Mouse (Mus musculus) T-helper 17 cell (primary cell): Measurements from ENCODE around the gene Rerg.

Experiments
- in situ Hi-C, 2 experiments: fragments of 300-600 bp; cut with MboI, MseI; formaldehyde crosslinking; loops; 1 replicate in 1 of 2; 2 replicates in 1 of 2; pipeline ENCODE4 v1.15.1; 2025; ENCODE audit warnings: high pct_unique_total_duplicates in 2 of 2

The Rerg gene

GRCm38 (mm10) chr6:137170226-137170625 is at the start of gene Rerg:
Rerg (minus strand) TSS chr6:137170497.
- in situ Hi-C loops, result loop anchor here (5.0 kb wide), 2 partner anchors 73 to 118 kb away; no protein-coding TSS in a partner anchor

DNA sequence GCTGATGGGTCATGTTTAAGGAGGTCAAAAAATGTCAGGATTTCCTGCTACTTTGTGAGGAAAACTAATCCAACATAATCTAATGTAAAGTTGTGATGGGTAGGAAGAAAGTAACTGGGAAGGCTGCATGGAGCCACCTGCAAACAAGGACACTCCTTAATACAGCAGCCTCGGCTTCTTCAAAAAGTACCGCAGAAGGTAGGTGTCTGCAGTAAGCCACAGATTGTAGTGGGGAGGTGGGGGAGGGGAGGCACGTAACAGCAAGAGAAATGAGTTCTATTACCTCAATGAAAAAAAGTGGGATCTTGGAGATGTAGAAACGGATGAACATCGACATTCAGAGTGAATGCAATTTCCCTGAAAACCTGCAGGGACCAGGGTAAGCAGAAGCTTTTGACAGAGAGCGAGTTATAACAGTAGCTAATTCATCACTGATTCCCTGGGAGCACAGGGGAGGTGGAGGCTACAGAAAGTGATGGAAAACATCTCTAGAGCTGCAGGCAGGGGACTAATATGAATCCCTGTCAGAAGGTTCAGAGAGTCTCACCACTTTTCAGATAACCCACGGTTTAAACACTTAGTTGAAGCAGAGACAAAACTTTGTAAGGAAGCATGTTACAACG is 47.7 kb upstream of the Rerg start:
- in situ Hi-C loops, result no loop called here

GRCm38 (mm10) chr6:137211441-137211840 is 41.1 kb upstream of the Rerg start:
- in situ Hi-C loops, result no loop called here

DNA sequence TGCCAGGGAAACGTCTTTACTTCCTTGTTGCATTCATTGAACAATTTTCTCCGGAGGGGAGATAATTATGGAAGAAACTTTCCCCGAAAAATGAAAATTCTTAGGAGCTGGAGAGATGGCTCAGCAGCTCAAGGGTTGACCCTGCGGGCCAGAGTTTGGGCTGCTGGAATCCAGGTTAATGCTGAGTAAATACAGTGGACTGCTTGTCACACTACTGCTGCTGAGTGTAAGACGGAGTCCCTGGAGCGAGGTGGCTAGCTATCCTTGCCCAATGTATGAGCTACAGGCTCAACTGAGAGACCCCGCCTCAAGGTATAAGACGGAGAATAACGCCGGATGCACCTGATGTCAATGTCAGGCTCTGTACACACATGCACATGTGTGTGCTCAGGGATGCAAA is 40.7 kb upstream of the Rerg start:
- in situ Hi-C loops, result no loop called here

DNA sequence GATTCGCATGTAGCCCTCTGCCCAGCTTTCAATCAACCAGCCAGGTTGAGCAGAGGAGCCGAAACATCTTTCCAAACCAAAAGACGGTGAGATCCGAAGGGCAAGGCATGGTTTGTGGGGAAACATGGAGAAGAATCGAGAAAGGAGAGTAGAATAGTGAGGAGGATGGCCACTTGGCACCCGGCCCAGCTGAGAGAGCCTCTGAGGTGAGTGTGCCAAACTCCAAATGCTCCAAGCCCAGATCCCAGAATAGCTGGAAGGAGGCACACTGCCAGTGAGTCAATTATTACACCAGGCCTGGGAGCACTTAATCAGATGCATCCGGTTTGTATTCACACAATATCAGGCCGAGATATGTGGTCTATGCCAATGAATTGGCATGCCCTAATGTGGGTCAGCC is 39.7 kb upstream of the Rerg start:
- in situ Hi-C loops, result loop anchor here in 1 of 2 experiments (10.0 kb wide), 1 partner anchor 1545 kb away; no protein-coding TSS in a partner anchor

GRCm38 (mm10) chr6:137207126-137207525 is 36.8 kb upstream of the Rerg start:
- in situ Hi-C loops, result loop anchor here in 1 of 2 experiments (10.0 kb wide), 1 partner anchor 1542 kb away; no protein-coding TSS in a partner anchor

DNA sequence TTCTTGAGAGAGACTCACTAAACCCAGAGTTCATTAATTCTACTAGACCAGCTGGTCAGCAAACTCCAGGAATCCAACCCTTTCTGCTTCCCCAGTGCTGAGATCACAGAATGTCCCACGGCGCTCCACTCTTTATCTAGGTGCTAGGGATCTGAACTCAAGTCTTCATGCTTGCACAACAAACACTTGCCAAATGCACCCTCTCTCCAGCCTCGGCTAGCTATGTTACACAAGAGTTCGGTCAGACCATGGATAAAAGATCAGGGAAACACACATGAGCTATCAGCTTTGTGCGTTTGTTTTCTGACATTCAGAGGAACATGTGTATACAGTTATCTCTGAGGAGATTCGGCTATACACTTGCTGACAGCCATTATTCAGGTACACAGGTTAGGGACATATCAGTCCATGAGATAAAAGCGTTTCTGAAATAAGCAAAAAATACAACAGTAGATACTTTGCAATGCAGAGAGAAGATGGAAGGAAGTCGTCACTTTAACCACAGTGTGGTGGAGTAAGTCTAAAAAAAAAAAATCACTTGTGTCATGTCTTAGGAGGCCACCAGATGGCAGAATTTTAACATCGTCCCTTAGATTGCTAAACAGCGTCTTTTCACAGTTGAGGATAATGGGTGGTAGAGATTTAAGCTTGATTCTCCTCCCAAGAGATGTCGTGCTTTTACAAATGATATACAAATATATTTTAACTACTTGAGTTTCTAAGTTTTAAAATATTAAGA is 35.5 kb upstream of the Rerg start:
- in situ Hi-C loops, result loop anchor here in 1 of 2 experiments (10.0 kb wide), 1 partner anchor 1541 kb away; no protein-coding TSS in a partner anchor

- in situ Hi-C loops, result loop anchor here in 1 of 2 experiments (10.0 kb wide), 1 partner anchor 1538 kb away; no protein-coding TSS in a partner anchor
Observed at GRCm38 (mm10) chr6:137202661-137203060, 32.4 kb upstream of the Rerg start.

GRCm38 (mm10) chr6:137201578-137201977 is 31.3 kb upstream of the Rerg start:
- in situ Hi-C loops, result loop anchor here in 1 of 2 experiments (10.0 kb wide), 1 partner anchor 1537 kb away; no protein-coding TSS in a partner anchor

DNA sequence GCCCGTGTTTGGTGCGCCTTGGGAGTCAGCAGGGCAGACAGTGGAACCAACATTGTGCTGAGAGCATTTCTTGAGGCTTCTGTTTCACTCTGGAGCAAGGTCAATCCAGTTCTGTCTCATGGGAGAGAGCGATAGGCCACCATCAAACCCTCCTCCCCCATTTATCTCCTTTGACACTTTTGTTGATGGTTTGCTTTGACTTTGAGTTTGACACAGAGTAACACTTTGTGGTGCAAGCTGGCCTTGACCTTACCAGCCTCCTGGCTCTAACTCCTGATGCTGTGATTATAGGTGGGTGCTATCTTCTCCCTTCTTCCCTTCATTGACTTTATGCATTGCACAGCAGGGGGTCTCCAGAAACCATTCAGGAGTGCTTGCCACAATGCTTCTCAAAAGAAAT is 30.9 kb upstream of the Rerg start:
- in situ Hi-C loops, result loop anchor here in 1 of 2 experiments (10.0 kb wide), 1 partner anchor 1536 kb away; no protein-coding TSS in a partner anchor

DNA sequence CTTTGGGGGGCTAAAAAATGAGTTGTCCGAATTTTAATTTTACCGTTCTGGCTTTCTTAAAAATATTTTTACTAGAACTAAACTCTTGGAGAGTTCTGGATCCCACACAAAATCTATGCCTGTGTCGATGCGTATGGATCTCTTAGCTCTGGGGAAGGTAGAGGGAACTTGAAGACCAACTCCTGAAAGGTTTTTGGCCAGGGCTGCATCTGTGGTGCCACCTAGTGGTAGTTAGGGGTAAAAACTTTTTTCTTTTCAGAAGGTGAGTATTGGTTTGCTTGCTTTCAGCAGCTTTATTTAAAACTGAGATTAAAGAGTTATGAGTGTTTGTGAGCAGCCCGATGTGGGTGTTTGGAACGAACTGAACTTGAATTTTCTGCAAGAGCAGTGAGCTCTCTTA is 21.8 kb upstream of the Rerg start:
- in situ Hi-C loops, result loop anchor here in 1 of 2 experiments (5.0 kb wide), 1 partner anchor 535 kb away; no protein-coding TSS in a partner anchor

GRCm38 (mm10) chr6:137191026-137191425 is 20.7 kb upstream of the Rerg start:
- in situ Hi-C loops, result loop anchor here in 1 of 2 experiments (5.0 kb wide), 1 partner anchor 536 kb away; no protein-coding TSS in a partner anchor

- in situ Hi-C loops, result loop anchor here in 1 of 2 experiments (5.0 kb wide), 1 partner anchor 537 kb away; no protein-coding TSS in a partner anchor
Observed at GRCm38 (mm10) chr6:137190577-137190976, 20.3 kb upstream of the Rerg start.

DNA sequence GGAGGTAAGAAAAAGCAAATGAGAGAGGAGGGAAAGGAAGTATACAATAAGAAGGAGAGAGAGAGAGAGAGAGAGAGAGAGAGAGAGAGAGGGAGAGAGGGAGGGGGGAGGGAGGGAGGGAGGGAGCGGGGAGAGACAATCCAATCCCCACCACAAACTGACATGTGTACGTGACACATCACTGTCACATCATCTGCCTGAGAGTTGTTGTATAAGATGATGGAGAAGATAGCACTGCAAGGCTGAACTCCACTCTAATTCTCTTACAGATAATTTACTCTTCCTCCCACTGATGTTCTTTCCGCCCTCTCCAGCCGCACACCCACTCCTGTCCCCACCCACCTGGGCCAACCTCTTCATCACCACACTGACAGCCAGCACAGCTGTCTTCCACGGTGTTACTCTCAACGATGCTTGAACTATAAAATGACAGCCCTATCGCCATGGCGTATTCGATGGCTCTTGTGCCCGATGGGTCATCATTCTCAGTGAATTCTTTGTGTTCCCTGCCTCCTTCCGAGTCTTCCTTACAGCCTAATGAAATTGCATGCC is 18.2 kb upstream of the Rerg start:
- in situ Hi-C loops, result no loop called here

DNA sequence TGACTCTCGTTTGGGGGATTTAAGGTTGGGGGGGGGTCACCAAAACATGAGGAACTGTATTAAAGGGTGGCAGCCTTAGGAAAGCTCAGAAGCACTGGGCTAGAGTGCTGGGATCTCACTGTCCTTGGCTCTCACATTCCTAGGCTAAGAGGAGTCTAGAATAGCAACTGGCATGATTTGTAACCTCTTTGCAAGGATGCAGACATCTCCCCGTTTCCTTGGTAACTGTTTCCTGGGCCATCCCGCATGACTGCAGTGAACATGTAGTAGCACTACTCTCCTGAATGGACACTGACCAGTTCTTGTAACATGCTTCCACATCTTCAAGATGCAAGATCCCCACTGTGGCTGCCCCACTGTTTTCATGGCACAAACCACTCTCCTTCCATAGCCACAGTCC is 17.1 kb upstream of the Rerg start:
- in situ Hi-C loops, result no loop called here

GRCm38 (mm10) chr6:137180636-137181035 is 10.3 kb upstream of the Rerg start:
- in situ Hi-C loops, result no loop called here

DNA sequence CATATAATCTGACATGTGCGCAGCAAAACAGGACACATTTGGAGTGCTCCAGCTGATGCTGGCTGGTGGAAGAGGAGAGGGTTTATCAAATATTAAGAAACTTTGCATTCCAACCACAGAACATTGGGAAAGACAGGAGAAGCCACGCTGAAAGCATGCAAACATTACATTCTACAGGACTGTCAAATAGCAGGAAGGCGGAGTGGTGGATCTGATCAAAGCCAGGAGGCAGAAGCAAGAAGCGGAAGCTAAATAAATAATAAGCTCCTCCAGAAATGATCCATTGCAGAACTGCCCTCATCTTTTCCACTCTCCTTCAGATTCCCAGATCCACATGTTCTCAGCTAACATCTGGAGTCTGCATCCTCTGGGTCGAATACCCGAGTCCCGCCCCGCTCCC is 9.8 kb upstream of the Rerg start:
- in situ Hi-C loops, result no loop called here

DNA sequence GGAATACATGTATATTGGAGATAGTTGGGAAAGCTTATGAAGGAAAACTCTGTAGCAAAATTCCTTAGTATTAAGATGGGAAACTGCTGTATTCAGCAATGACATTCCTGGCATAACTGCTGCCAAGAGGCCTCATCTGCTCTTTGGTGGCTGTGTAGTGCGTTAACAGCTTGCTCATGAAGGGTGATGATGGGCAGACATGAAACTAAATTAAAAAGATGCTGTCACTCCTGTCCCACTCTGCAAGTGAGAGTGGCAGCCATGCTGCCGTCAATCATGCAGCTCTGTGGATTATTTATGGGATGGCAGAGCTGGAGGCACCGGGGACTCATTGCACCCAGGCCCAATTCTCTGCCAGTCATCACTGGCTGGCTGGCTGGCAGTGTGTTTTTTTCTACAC is 8.7 kb upstream of the Rerg start:
- in situ Hi-C loops, result no loop called here

GRCm38 (mm10) chr6:137170646-137171045 is 349 bp upstream of the Rerg start:
- in situ Hi-C loops, result loop anchor here (5.0 kb wide), 2 partner anchors 73 to 118 kb away; no protein-coding TSS in a partner anchor

- in situ Hi-C loops, result loop anchor here (5.0 to 10.0 kb wide), 2 partner anchors 72 to 295 kb away; partner anchors contain the start of gene Mgp (in 1 of the 2)
Observed at GRCm38 (mm10) chr6:137169171-137169968, 927 bp downstream of the Rerg start.

DNA sequence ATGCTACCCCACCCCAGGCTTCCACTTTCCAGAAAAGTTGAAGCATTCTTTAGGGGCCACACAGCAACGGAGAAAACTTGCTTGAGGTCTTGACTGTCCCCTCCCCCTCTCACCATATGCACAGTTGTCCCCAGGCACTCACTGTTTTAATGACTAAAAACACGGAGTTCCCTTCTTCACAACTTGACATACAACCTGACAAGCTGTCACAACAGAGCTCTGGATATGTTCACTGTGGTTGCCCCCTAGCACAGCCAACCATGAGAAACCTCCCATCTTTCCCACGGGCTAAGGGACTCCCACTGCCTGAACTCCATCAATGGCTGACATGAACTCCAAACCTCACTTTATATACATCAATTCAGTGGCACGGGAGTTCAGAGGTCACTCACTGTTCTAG is 3.5 kb downstream of the Rerg start:
- in situ Hi-C loops, result loop anchor here (5.0 to 10.0 kb wide), 2 partner anchors 70 to 292 kb away; partner anchors contain the start of gene Mgp (in 1 of the 2)
